Mouse (Mus musculus): ENCODE measurements around the gene Pgc.

GRCm38 (mm10) chr17:47738879-47739798 lies 12.5 kb downstream of the Pgc start:
- TF ChIP-seq CTCF (IDR thresholded peaks at IDR 0.05; ENCODE audit: borderline replicate concordance, control insufficient read depth, extremely low read depth, insufficient read depth, low read length, poor library complexity), result no peak
- TF ChIP-seq POLR2A (IDR thresholded peaks at IDR 0.05; ENCODE audit: control insufficient read depth, extremely low read depth, insufficient read depth, low read length, poor library complexity), result no peak

Data from thymus, adult 2 months (tissue).